Mouse (Mus musculus) ES-E14 (cell line): ENCODE measurements around the gene Cenpp. TPM values are rescaled to one million over a fixed set of nuclear protein-coding genes. Genes with fewer than 3 reads are reported as not detected.

Experiments
- DNase-seq: peaks from one replicate; pipeline ENCODE4 v3.0.0-alpha.2; 2013; ENCODE audit warnings: low read depth, low spot score
- H3K27ac ChIP-seq: 2 replicates; pipeline ENCODE4 v1.5.1; 2012; ENCODE audit warnings: low read depth, mild to moderate bottlenecking, low read length, moderate library complexity, mixed read lengths; ENCODE audit not compliant: poor library complexity, insufficient read depth, severe bottlenecking
- H3K36me3 ChIP-seq: 2 replicates; pipeline ENCODE4 v1.6.1; 2012; ENCODE audit warnings: mild to moderate bottlenecking, low read length, moderate library complexity, mixed read lengths; ENCODE audit not compliant: control insufficient read depth, poor library complexity, insufficient read depth, severe bottlenecking
- H3K4me1 ChIP-seq, 2 experiments: fragments of 150-350 bp in 1 of 2; sonication (generic) in 1 of 2; 2 replicates each; pipeline ENCODE4 v1.6.1; 2012; ENCODE audit warnings: low read length in 2 of 2, mild to moderate bottlenecking in 1 of 2, mixed read lengths in 1 of 2; ENCODE audit not compliant: control insufficient read depth in 2 of 2, insufficient read depth in 2 of 2, poor library complexity in 1 of 2
- H3K4me3 ChIP-seq, 2 experiments: fragments of 150-350 bp in 1 of 2; sonication (generic) in 1 of 2; 2 replicates each; pipeline ENCODE4 v1.5.1; 2012; ENCODE audit warnings: low read length in 2 of 2, low read depth in 1 of 2, mild to moderate bottlenecking in 1 of 2, mixed read lengths in 1 of 2; ENCODE audit not compliant: insufficient read depth in 1 of 2, poor library complexity in 1 of 2, severe bottlenecking in 1 of 2
- H3K9ac ChIP-seq: 2 replicates; pipeline ENCODE4 v1.6.1; 2012; ENCODE audit warnings: low read depth, mild to moderate bottlenecking, low read length, mixed read lengths; ENCODE audit not compliant: poor library complexity, insufficient read depth, severe bottlenecking
- H3K9me3 ChIP-seq: fragments of 150-350 bp; sonication (generic); 2 replicates; pipeline ENCODE4 v1.6.1; 2012; ENCODE audit warnings: low read depth, mild to moderate bottlenecking, low read length; ENCODE audit not compliant: control insufficient read depth, insufficient read depth
- CHD2 ChIP-seq: IDR thresholded peaks from 2 replicates; pipeline ENCODE4 v1.6.1; 2014; ENCODE audit warnings: mild to moderate bottlenecking, low read depth, low read length, inconsistent platforms
- HCFC1 ChIP-seq: IDR thresholded peaks from 2 replicates; pipeline ENCODE4 v1.6.1; 2012; ENCODE audit warnings: low read length, inconsistent platforms, borderline replicate concordance; ENCODE audit not compliant: insufficient read depth
- MAFK ChIP-seq: IDR thresholded peaks from 2 replicates; pipeline ENCODE4 v1.6.1; 2014; ENCODE audit warnings: mild to moderate bottlenecking, low read depth, low read length, inconsistent platforms; ENCODE audit not compliant: insufficient read depth
- ZC3H11A ChIP-seq: IDR thresholded peaks from 2 replicates; pipeline ENCODE4 v1.6.1; 2012; ENCODE audit warnings: low read depth, mild to moderate bottlenecking, inconsistent platforms, low read length, borderline replicate concordance
- ZNF384 ChIP-seq: IDR thresholded peaks from 2 replicates; pipeline ENCODE4 v1.6.1; 2012; ENCODE audit warnings: low read depth, low read length, inconsistent platforms
- in situ Hi-C, 2 experiments: fragments of 600-800 bp; cut with MboI; formaldehyde crosslinking; loops; one replicate each; pipeline ENCODE4 v1.15.1; 2025; ENCODE audit warnings: low sequenced_read_pairs in 2 of 2, inconsistent platforms in 1 of 2; ENCODE audit not compliant: unreplicated experiment in 2 of 2
- total RNA-seq: library from RNA; depleted of rRNA; stranded (reverse); fragments of 300-350 nt; gene quantifications from 2 replicates; pipeline ENCODE4 v1.2.3, GENCODE M21; 2012

The Cenpp gene
- total RNA-seq, 1 experiment: 25.4 TPM

DNA sequence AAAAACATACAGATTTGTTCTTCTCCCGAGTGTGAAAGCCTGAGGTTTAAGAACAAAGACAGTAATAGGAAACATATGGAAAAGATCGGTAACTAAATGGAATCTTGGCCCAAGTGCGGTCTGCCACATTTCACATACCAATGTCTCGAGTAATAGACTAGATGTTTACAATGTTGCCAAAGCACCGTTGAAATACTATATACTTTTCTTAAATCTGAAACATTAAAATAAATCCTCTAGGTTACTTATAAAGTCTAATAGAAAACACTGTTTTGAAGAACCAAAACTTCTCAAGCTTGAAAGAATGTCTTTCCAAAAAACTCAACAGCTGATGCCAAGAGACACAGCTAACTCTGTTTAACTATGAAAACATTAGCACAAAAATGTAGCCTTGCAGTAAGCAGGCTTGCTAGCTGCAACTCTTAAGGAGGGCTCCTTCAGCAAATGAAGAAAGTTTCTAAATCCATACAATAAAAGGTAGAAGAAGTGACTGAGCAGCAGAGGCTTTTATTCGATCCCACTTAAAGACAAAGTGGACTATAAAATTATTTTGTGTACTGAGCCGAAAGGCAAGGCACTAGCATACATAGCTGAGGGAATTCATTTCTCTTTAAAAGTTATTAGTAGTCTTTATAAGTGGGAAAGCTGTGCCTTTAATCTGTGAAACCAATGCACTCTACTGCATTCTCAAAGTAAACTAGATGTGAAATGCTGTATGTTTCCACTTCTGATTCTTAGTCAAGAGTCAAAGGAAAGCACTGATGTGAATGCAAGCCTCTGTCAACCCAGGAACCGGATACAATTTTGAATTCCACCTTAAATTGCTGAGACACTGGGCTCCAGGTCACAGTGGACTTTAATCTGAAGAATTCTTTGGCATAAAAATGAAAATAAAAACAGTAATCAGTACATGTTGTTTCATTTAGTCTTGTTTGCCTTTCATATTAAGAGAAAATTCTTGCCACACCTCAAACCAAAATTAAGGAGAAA lies 70.7 kb downstream of the Cenpp start, which contains the start of gene Omd:
TSS of gene Omd (plus strand) at position 922 of the 990 bp plus-strand sequence.
- no peaks in the 10 kb centered on the region for H3K36me3 ChIP-seq
- H3K9ac ChIP-seq: no peak within 1 kb of the TSS
- no peaks in the 10 kb centered on the region for H3K4me1 ChIP-seq
- TF ChIP-seq HCFC1 (no peak), CHD2 (no peak), MAFK (no peak), ZNF384 (no peak), ZC3H11A (no peak)
- H3K27ac ChIP-seq: no peak within 1 kb of the TSS
- DNase-seq: no peak
- H3K9me3 ChIP-seq: no peaks in the 10 kb centered on the region
- in situ Hi-C loops: no loop called here
- H3K4me3 ChIP-seq: no peak within 1 kb of the TSS

DNA sequence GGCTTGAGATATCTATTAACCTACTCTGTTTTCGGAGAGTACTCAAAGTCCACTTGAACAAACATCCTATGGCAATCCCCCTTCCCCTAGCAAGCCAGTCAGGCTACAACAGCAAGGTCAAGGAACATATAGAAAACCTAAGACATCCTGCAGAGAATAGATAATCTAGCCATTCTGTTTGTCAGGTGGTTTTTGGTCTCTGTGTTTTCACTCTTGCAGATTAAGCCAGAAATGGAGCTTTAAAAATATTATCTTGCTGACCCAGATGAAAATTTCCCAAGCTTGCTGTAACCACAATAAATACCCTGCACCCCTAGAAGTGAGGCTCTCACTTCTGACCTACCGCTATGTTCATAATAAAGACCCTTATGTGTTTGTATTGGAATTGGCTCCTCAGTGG lies 81.2 kb downstream of the Cenpp start:
- no peaks in the 10 kb centered on the region for H3K36me3 ChIP-seq
- no peak overlapping the region for H3K4me3 ChIP-seq
- H3K9me3 ChIP-seq: no peaks in the 10 kb centered on the region
- H3K4me1 ChIP-seq: no peaks in the 10 kb centered on the region
- in situ Hi-C loops: no loop called here
- no peak overlapping the region for H3K9ac ChIP-seq
- TF ChIP-seq CHD2 (no peak), MAFK (no peak), ZNF384 (no peak), HCFC1 (no peak), ZC3H11A (no peak)
- H3K27ac ChIP-seq: no peak overlapping the region
- DNase-seq: no peak

DNA sequence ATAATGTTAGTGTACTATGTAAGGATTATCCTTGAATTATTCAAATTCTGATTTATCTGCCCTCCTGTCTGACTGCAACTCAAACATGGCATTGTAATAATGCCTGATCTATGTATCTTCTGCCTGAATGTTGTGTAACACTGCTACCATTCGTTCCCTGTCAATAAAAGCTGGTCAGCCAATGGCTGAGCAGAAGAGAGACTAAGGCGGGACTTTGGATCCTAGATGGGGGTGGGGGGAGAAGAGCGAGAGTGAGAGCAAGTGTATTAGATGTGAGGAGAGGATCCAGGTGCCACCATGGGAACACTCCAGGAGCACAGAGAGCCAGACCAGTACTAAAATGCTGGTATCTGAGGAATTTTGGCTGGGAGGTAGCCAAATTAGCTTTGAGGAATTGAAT lies 82.2 kb downstream of the Cenpp start:
- TF ChIP-seq ZNF384: no peak
- TF ChIP-seq ZC3H11A: no peak
- no peak for TF ChIP-seq CHD2
- H3K27ac ChIP-seq: no peak overlapping the region
- no peaks in the 10 kb centered on the region for H3K9me3 ChIP-seq
- in situ Hi-C loops: no loop called here
- H3K36me3 ChIP-seq: no peaks in the 10 kb centered on the region
- no peak overlapping the region for H3K9ac ChIP-seq
- H3K4me1 ChIP-seq: no peaks in the 10 kb centered on the region
- DNase-seq: no peak
- H3K4me3 ChIP-seq: no peak overlapping the region

DNA sequence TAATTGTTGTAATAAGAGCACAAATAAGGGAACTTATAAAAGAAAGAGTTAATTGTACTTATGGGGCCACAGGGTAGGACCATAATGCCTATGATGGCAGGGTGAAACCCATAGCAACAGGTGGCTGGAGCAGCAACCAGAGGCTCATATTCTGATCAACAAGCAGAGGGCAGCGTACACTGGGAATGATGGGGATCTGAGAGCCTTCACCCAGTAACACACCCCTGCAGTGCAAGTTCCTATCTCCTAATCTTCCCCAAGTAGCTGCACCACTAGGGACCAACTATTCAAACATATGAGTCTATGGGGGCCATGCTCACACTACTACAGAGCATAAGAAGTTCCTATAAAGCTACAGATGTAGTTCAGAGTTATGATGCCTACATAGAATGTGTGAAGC lies 88.2 kb downstream of the Cenpp start:
- Histone ChIP-seq H3K9me3 (no peaks in the 10 kb centered on the region), H3K4me1 (no peaks in the 10 kb centered on the region), H3K27ac (no peak overlapping the region), H3K9ac (no peak overlapping the region), H3K4me3 (no peak overlapping the region), H3K36me3 (no peaks in the 10 kb centered on the region)
- in situ Hi-C loops: no loop called here
- DNase-seq: no peak
- TF ChIP-seq HCFC1 (no peak), CHD2 (no peak), ZC3H11A (no peak), ZNF384 (no peak), MAFK (no peak)

DNA sequence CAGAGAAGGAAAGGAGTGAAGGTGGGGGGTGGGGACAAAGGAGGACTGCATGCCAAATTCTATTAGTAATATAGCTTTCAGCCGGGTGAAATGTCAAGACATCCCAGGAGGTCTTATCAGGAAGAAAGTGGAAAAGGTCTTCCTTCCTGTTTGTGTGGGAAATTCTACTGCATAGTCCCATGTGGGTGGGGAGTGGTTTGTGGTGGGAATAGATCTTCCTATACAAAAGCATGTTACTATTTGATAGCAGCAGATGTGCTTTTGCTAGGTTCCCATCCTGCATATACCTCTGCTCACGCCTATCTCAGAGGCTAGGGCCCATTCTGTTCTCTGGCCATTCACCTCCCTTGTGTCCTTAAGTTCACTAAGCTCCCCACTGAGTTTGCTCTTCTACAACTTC lies 91.7 kb downstream of the Cenpp start:
- no peaks in the 10 kb centered on the region for H3K36me3 ChIP-seq
- no peak overlapping the region for H3K9ac ChIP-seq
- in situ Hi-C loops: no loop called here
- TF ChIP-seq HCFC1 (no peak), MAFK (no peak)
- H3K4me1 ChIP-seq: no peaks in the 10 kb centered on the region
- H3K9me3 ChIP-seq: no peaks in the 10 kb centered on the region
- no peak overlapping the region for H3K27ac ChIP-seq
- DNase-seq: no peak
- no peak overlapping the region for H3K4me3 ChIP-seq
